In genomic region chr12:80198487-80198886, GRCm38 (mm10) we compare ENCODE assay signal across 8 mouse cellular contexts.
DNase-seq lines count a peak whose midpoint lies in the region; ATAC-seq and TF ChIP-seq lines count a peak whose summit lies in the region.

No protein-coding gene starts in this region.

- TF ChIP-seq EP300 in liver, embryonic 14.5 days (IDR thresholded peaks at IDR 0.05; ENCODE audit: low read depth), result no peak

- H3K4me2 ChIP-seq in kidney, embryonic 14.5 days (replicated peaks; ENCODE audit: low read depth, low read length), result no peak overlapping the region
- no peak overlapping the region for H3K4me2 ChIP-seq in liver, embryonic 14.5 days (ENCODE audit: low read depth)

- no peak overlapping the region for H3K4me3 ChIP-seq in kidney, embryonic 14.5 days (ENCODE audit: low read length)
- H3K4me3 ChIP-seq in liver, embryonic 14.5 days (ENCODE audit: insufficient read depth in 1 of 2, low read depth in 2 of 2, low read length in 2 of 2), result no peak overlapping the region

- no peaks in the 10 kb centered on the region for H3K9me3 ChIP-seq in kidney, embryonic 14.5 days (ENCODE audit: control insufficient read depth, low read length)
- H3K9me3 ChIP-seq in liver, embryonic 14.5 days (ENCODE audit: control insufficient read depth, low read length), result no peaks in the 10 kb centered on the region

- TF ChIP-seq CTCF in liver, embryonic 14.5 days (IDR thresholded peaks at IDR 0.05; ENCODE audit: low read depth), result peak; percentile 79

- H3K27ac ChIP-seq in kidney, embryonic 14.5 days (ENCODE audit: low read depth, low read length), result no peak overlapping the region
- no peak overlapping the region for H3K27ac ChIP-seq in liver, embryonic 14.5 days

- H3K27me3 ChIP-seq in kidney, embryonic 14.5 days (ENCODE audit: control insufficient read depth, insufficient read depth, low read length), result no peaks in the 10 kb centered on the region
- no peaks in the 10 kb centered on the region for H3K27me3 ChIP-seq in liver, embryonic 14.5 days (ENCODE audit: control insufficient read depth, insufficient read depth, low read length)

- peak; percentile 84 for DNase-seq in CD4-positive, CD25-positive, alpha-beta regulatory T cell, adult 2 months (ENCODE audit: low read depth, low spot score)
- DNase-seq in ZHBTc4 (ENCODE audit: low read depth, low spot score), result peak; percentile 82
- peak; percentile 90 for DNase-seq in embryo, embryonic 10.5 days (ENCODE audit: low spot score)
- peak; percentile 58 to 68 for DNase-seq in heart, adult 9 months (ENCODE audit: low spot score in 2 of 2)
- DNase-seq in liver, embryonic 14.5 days (ENCODE audit: low read depth in 3 of 3, low spot score in 3 of 3), result peak in 2 of 3 experiments; percentile 20 to 31
- DNase-seq in ovary, postnatal 36 days (ENCODE audit: low spot score), result peak; percentile 52
- peak; percentile 85 for DNase-seq in thymus, postnatal 14 days

- ATAC-seq in kidney, embryonic 14.5 days (ENCODE audit: low FRiP score, low TSS enrichment), result 0 out of 2 replicates have a peak, but pooled peaks have one; percentile 48
- ATAC-seq in liver, embryonic 14.5 days (ENCODE audit: insufficient read depth), result no peak

- no peak overlapping the region for H3K9ac ChIP-seq in kidney, embryonic 14.5 days (ENCODE audit: low read depth, low read length)
- H3K9ac ChIP-seq in liver, embryonic 14.5 days (replicated peaks), result no peak overlapping the region

- H3K36me3 ChIP-seq in kidney, embryonic 14.5 days (ENCODE audit: control insufficient read depth, insufficient read depth, low read length), result peaks cover 41% of the 10 kb centered on the region
- H3K36me3 ChIP-seq in liver, embryonic 14.5 days (replicated peaks; ENCODE audit: control insufficient read depth, insufficient read depth, low read depth), result no peaks in the 10 kb centered on the region

- WGBS in kidney, embryonic 14.5 days, result 35% methylated on average over 3 of the region's 3 CpGs
- whole genome bisulfite sequencing in liver, embryonic 14.5 days (ENCODE audit: insufficient replicate concordance), result 12% methylated on average over 3 of the region's 3 CpGs

- H3K4me1 ChIP-seq in kidney, embryonic 14.5 days (ENCODE audit: control insufficient read depth, insufficient read depth, low read length), result 0 out of 2 replicates have a peak, but pooled peaks cover 3% of the 10 kb centered on the region
- H3K4me1 ChIP-seq in liver, embryonic 14.5 days (replicated peaks; ENCODE audit: control insufficient read depth in 2 of 2, insufficient read depth in 2 of 2, low read length in 1 of 2), result no peaks in the 10 kb centered on the region

Comparison
In these comparisons a context has a peak if more than half of its experiments do, and no peak if none do; other contexts are left out.
1. DNase-seq: peak in every context shown above with its lines; median percentile 90 in embryo, embryonic 10.5 days; 85 in thymus, postnatal 14 days; 84 in CD4-positive, CD25-positive, alpha-beta regulatory T cell, adult 2 months; 82 in ZHBTc4; 63 in heart, adult 9 months; 52 in ovary, postnatal 36 days; 26 in liver, embryonic 14.5 days.